Mouse (Mus musculus): Measurements from ENCODE around the gene Gm20431.

The Gm20431 gene

GRCm38 (mm10) chr2:167599195-167599594, 62.1 kb downstream of the Gm20431 start:
- no peak for DNase-seq (ENCODE audit: low read depth)

DNA sequence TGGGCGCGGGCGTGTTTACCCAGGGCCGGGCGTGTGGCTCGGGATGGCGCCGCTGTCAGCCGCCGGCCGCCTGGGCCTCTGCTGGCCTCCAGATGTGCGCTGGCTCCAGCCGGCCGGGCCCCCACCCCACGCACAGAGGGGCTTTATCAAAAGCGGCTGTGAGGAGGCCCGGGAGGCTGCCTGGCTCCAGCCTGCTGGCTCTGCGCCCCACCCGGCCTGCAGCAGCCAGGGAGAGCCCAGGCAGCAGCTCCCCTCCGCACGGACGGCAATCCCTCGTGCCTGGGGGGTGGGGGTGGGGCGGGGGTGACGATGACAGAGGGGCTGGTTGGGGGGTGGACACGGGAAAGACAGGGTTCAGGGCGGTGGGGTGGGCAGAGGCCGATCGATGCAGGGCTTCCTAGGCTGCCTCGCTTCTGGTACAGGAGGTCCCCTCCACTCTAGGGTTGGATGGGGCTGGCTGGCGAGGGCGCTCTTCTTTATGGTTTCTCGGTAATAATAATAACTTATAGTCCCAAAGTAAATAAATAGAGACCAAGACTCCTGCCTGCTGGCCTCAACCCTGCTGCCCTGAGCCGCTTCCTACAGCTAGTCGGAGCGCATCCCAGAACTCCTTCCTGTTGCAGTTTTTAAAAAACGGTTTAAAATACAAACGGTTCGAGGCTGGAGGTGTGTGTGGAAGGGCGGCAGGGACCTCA, 63.7 kb downstream of the Gm20431 start:
- DNase-seq (ENCODE audit: low read depth): no peak

GRCm38 (mm10) chr2:167596726-167597491, 64.4 kb downstream of the Gm20431 start:
- no peak for DNase-seq (ENCODE audit: low read depth)

- DNase-seq (ENCODE audit: low read depth): no peak
Measured at GRCm38 (mm10) chr2:167596262-167596661, 65.0 kb downstream of the Gm20431 start.

- DNase-seq (ENCODE audit: low read depth): no peak
Measured at GRCm38 (mm10) chr2:167595761-167596171, 65.5 kb downstream of the Gm20431 start.

- no peak for DNase-seq (ENCODE audit: low read depth)
Measured at GRCm38 (mm10) chr2:167594444-167594934, 66.8 kb downstream of the Gm20431 start.

DNA sequence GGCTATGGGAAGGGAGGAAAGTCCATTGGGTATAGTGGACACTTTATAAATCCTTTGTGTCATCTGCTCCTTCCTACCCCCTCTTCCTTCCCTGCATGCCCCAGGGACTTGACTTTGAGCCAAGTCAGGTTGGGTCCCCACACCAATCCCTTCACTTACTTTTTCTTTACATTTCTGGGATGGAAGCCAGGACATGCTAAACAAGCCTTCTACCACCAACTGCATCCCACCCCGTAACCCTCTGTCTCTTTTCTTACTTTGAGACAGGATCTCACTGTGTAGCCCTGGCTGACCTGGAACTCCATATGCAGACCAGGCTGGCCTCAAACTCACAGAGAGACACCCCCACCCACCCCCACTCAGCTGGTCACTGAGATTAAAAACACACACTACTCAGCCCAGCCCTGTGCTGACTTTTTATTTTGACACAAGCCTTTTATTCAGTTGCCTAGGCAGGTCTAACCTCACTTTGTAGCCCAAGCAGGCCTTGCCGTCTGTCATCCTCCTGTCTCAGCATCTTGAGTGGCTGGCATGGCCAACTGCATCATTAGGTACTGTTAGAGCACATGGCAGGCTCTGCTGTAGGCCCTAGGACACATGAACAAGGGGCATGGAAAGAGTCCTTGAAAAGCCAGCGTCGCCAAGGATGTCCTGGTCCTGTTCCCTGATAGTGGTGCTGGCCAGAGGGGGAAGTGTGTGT, 67.6 kb downstream of the Gm20431 start:
- DNase-seq (ENCODE audit: low read depth): no peak

GRCm38 (mm10) chr2:167588774-167589577, 72.3 kb downstream of the Gm20431 start:
- peak; percentile 82 for DNase-seq (ENCODE audit: low read depth)

GRCm38 (mm10) chr2:167586976-167587375, 74.3 kb downstream of the Gm20431 start:
- DNase-seq (ENCODE audit: low read depth): no peak

DNA sequence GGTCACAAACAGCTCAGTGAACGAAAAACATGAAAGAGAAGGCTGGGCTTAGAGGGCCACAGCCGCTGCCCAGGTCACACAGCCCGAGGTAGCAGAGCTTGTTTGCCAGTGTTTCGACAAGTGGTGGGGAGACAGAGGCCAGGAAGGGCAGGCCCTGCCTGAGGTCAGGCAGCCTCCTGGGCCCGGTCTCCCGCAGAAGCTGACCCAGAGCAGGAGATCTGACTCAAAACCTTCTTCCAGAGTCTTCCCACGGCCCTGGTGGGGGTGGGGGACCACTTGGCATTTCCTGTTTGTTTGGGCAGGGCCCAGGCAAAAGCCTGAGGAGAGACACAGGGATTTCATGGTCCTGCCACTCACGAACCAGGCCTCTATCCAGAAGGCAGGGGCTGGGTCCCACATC, 75.3 kb downstream of the Gm20431 start:
- DNase-seq (ENCODE audit: low read depth): no peak

DNA sequence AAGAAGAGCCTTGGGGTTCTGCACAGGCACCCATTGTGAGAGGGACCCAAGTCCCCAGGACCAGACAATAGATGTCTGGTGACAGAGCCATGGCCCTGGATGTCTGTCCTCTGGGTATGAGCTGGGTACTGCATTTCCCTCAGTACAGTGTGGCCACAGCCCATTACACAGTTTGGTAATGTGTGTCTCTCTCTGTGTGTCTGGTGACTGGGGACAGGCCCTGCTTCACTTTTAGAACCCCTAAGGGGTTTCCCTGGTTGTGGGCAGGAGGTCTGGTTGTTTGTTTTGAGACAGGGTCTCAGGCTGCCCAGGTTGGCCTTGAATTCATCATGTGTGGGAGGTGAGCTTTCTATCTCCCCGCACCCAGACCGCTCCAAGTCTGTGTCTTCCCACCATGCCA, 76.0 kb downstream of the Gm20431 start:
- no peak for DNase-seq (ENCODE audit: low read depth)

GRCm38 (mm10) chr2:167583161-167583952, 77.9 kb downstream of the Gm20431 start:
- DNase-seq (ENCODE audit: low read depth): no peak

- peak; percentile 37 for DNase-seq (ENCODE audit: low read depth)
Measured at GRCm38 (mm10) chr2:167578521-167578920, 82.8 kb downstream of the Gm20431 start.

DNA sequence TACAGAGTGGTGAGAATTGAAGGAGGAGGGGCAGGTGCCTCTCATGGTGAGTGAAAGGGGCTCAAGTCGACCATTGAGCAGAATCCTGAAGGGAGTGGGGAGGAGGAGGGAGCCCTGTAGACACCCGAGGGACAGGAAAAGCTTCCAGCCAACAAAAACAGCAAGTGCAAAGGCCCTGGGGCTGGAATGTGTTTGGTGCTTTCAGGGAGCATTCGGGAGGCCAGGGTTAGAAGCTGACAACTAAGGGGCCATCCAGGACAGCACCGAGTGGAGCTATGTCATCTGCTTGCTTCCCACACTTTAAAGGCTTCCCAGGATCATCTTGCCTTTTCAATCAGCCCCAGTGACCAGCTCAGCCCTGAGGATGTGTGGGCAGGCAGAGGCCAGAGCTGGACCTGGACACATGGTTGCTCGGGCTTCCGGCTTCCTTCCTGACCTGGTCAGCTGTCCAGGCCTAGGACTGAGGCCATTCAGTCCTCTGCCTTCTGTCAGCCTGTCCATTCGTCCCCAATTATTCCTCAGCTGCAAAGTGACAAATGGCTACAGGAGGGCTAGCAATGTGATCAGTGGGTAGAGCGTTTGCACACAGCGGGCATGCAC, 84.0 kb downstream of the Gm20431 start:
- DNase-seq (ENCODE audit: low read depth): no peak

DNA sequence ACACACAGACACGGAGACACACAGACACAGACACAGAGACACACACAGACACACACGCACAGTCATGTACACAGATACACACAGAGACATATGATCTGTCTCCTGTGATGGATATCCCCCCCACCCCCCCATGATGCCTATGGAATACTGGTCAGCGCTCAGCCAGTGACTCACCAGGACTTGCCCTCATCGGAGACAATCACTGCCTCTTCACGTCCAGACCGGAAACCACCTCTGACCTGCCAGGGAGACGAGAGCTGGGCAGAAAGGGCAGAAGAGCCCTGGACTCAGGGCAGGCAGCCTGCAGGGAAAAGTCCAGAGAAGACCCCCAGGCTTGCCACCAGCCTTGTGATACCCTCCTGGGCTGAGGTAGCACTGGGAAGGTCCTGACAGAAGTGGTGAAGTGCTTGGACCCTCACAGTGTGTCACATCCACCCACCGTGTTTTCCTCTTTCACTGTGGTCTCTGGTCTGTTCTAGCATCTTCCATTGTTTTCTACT, 85.1 kb downstream of the Gm20431 start:
- DNase-seq (ENCODE audit: low read depth): no peak

DNA sequence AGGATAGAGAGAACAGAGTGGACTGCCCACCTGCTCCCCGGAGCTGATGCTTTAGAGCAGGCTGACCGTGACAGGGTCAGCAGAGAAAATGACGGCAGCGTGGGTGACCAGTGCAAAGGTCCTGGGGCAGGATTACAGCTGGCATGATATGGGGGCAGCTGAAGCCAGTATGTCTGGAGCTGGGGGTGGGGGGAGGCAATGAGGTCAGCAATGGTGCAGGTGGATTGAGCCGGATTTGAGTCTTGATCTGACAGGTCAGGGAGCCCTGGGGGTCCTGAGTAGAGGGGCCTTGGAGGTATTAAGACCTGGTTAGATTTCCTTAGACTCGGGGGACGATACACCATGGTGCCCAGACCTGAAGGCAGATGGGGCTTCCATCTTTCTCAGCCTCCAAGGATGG, 85.7 kb downstream of the Gm20431 start:
- no peak for DNase-seq (ENCODE audit: low read depth)

DNA sequence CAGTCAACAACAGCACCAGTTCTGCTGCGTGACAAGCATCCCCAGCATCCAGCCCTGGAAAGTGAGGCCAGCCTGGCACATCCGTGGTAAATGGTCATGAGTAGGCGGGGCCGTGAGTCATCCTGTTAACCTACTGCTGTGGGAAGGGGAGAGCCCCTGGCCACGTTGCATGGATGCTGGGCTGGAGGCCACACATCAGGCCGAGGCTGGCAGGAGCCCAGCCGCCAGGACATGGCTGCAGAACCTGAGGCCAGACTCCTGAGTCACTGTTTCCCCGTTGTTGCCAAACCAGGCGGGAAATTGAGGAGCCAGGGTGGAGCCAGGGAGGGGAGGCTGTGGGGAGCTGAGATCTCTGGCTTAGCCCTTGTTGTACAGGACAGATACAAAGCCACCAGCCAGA, 86.5 kb downstream of the Gm20431 start:
- DNase-seq (ENCODE audit: low read depth): no peak

GRCm38 (mm10) chr2:167571442-167572220, 89.7 kb downstream of the Gm20431 start:
- DNase-seq (ENCODE audit: low read depth): no peak

- no peak for DNase-seq (ENCODE audit: low read depth)
Measured at GRCm38 (mm10) chr2:167570815-167571214, 90.5 kb downstream of the Gm20431 start.

Measured in induced T-regulatory cell, adult 2 months (primary cell).